Mouse (Mus musculus) embryo, embryonic 11.5 days (tissue): Measurements from ENCODE around the gene Rgl2.
"Not testable (repeated sequence)": the region's sequence is repeated elsewhere in the genome, so short reads cannot be mapped to it uniquely, and the experiment has no call there.

ENCODE experiments used
- DNase-seq: peaks from one replicate; pipeline ENCODE4 v3.0.0-alpha.2; 2012; ENCODE audit warnings: low read depth, low spot score

Rgl2 gene

DNA sequence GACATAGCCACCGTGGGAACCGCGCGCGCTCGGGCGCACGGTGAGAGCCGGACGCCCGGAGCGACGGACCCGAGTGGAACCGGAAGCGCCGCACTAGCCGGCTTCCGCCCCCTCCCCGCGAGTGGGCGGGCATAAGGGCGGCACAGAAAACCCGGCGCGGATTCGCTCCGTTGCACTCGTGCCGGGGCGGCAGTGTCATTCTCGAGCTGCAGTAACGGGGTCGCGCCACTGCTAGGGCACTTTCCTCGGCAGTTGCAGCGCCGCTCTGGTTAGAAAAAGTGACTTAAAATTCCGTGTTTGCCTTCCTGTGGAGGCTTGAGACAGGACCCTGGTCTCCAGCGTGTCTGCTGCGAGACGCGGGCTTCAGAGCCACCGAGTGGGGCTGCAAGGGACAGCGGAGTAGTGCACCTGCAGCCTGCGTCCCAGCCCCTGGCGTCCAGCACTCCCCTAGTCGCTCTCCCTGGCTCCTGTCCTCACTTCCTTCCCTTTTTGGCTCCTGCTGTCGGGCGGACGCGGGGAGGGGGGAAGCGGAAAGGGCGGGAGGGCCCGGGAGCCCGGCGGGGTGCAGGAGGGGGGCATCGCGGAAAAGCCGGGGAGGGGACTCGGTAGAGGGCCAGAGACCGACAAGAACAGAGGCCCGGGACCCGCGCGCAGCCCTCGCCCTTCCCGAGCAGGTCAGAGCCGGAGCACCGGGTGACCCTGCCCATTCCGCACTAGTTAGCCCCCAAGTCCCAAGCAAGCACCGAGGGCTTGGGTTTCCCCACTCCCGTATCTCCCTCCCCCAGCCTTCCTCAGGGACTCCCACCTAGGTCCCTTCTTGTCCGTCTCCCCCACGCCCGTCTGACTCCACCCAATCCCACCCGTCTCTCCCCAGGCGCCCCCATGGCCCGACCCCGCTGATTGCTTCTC is at the start of gene Rgl2:
Rgl2 (plus strand) TSS at position 173 of the 909 bp plus-strand sequence.
- peak; percentile 87 for DNase-seq

DNA sequence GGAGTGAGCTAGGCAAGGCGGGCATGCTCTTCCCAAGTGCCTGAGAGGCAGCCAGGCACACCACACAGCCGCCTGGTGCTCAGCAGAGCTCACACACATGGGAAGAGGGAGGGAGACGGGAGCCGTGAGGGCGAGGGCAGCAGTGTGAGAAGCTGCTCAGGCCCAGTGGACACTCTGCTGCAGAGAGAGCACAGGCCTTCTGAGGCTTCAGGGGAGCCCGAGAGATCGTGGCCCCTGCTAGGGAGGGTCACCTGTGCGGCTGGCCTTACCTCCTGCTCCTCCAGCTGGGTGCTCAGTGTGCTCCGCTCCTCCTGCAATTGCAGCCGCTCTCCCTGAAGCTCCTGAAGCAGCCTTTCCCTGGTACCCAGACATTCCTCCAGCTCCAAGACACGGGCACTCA is 45.0 kb upstream of the Rgl2 start:
- not testable (repeated sequence) for DNase-seq

GRCm38 (mm10) chr17:33887802-33888201 is 41.5 kb upstream of the Rgl2 start:
- not testable (repeated sequence) for DNase-seq

GRCm38 (mm10) chr17:33888230-33888629 is 41.1 kb upstream of the Rgl2 start:
- not testable (repeated sequence) for DNase-seq

DNA sequence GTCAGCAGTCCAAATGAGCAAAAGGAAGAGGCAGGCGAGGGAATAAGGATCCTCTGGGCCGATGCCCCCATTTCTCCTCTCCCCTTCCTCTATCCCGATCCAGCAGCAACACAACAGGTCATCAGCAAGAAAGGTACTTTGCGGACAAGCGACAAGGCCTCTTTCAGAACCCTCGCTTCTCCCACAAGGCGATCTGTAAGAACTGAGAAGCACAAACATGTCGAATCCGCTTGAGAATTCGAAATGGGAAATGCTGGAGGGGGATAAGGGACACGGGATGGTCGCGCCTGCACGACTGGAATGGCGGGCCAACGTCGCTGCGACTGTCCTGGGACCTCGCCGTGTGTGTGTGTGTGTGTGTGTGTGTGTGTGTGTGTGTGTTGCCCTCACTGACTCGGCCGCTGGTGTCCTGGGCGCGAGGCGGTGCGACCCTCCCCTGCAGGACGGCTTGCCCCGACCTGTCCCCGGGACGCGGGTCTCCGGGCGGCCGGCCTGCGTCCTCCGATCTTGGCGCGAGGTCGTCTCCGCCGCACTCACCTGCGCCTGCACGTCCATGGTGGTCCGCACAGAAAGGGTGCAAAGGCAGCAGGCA is 39.3 kb upstream of the Rgl2 start:
- not testable (repeated sequence) for DNase-seq

DNA sequence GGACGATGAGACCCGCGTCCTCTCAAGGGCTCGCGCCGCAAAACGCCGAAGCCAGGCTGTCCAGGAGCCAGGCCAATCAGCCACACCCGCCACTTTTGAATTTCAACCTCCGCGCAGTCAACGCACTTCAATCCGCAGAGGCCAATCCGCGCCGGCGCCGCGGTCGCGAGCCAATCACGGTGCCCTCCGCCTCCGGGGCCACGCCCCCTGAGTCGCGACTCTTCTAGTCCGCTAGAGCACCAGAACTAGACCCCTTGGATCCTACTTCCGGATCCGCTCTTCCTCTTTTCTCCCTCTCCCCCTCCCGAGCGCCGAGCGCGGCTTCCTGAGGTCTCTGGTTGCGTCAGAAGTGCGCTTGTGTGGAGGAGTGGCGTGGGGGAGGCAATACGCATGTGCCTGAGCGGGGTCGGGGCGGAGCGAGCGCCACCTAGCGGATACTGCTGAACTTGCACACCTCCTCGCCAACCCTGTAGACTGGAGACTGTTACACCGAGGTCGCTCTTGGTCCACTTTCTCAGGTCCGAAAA is 38.7 kb upstream of the Rgl2 start, which contains the start of gene Kifc1:
Kifc1 (minus strand) TSS at position 129 of the 527 bp plus-strand sequence.
- peak; percentile 100 for DNase-seq

GRCm38 (mm10) chr17:33891357-33891756 is 38.0 kb upstream of the Rgl2 start:
- no peak for DNase-seq

DNA sequence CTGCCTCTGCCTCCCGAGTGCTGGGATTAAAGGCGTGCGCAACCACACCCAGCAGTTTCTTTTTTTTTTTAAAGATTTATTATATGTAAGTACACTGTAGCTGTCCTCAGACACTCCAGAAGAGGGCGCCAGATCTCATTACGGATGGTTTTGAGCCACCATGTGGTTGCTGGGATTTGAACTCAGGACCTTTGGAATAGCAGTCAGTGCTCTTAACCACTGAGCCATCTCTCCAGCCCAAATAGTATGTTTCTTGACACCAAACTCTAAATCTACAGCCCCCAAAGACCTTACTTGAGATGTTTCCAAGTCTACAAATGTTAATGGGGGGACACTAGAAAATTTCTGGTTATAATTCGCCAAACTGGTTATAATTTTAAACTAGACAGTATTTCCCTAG is 37.5 kb upstream of the Rgl2 start:
- DNase-seq, result not testable (repeated sequence)

- DNase-seq, result no peak
Measured at GRCm38 (mm10) chr17:33892429-33892828, 36.9 kb upstream of the Rgl2 start.

DNA sequence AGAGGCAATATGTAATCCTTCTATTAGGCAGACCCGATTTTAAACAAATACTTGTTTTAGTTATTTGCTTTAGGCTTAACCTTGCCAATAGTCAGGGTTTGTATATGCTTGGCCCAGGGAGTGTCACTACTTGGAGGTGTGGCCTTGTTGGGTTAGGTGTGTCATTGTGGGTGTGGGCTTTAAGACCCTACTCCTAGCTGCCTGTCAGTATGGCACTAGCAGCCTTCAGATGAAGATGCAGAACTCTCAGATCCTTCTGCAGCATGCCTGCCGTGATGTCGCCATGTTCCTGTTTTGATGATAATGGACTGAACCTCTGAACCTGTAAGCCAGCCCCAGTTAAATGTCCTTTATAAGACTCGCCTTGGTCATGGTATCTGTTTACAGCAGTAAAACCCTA is 36.3 kb upstream of the Rgl2 start:
- DNase-seq, result not testable (repeated sequence)

DNA sequence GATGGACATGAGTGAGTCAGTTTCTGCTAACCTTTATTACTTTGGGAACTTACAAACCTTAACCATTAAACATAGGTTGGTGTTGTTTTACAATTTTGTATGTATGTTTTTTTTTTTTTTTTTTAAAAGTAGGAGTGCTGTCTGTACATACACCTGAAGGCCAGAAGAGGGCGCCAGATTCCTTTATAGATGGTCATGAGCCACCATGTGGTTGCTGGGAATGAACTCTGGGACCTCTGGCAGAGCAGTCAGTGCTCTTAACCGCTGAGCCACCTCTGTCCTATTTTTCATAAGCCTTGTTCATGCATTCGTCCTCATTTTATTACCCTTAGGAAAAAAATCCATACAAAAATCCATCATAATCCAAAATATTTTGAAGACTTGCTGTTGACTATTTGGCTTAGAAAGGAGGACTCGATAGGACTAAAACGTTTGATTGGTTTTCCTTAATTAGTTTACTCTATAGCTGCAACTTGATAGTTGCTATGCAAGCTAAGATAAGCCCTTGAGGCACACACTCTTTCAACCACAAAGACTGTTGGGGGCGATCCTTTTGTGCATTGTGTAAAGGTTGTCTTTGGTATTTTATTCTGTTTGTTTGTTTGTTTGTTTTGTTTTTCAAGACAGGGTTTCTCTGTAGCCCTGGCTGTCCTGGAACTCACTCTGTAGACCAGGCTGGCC is 32.1 kb upstream of the Rgl2 start:
- DNase-seq, result peak; percentile 54

DNA sequence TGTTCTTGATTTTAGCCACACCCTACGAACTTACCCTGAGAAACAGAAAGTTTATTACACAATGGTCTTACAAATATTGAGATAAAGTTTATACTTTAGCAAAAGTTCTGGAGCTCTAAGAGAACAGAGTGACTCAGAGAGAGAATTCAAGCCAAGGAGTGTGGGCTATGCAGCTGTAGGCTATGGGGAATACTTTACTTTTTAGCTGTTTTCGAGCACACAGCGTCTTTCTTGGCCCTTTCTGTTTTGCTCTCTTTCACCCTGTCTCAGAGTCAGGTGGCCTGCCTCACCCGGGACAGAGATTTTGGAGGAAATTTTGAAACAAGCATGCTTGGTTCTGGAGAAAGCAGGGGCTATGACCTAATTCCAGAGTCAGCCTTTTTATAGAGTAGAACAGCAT is 31.1 kb upstream of the Rgl2 start:
- DNase-seq, result not testable (repeated sequence)

- no peak for DNase-seq
Measured at GRCm38 (mm10) chr17:33899642-33900041, 29.7 kb upstream of the Rgl2 start.

GRCm38 (mm10) chr17:33900281-33900988 is 28.9 kb upstream of the Rgl2 start:
- no peak for DNase-seq

GRCm38 (mm10) chr17:33900989-33901314 is 28.4 kb upstream of the Rgl2 start:
- DNase-seq, result no peak

DNA sequence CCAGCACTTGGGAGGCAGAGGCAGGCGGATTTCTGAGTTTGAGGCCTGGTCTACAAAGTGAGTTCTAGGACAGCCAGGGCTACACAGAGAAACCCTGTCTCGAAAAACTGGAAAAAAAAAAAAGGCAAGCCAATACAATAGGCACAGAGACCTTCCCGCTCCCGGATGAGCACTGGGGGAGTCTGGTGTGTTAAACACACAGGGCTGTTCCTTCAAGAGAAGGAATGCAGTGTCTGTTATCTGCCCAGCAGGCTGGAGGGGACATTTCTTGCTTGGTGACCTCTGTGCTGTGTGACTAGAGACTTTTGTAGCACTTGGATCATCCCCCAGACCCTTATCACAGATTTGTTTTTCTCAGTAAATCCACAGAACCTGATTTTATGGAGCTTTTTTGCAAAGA is 27.7 kb upstream of the Rgl2 start:
- no peak for DNase-seq

DNA sequence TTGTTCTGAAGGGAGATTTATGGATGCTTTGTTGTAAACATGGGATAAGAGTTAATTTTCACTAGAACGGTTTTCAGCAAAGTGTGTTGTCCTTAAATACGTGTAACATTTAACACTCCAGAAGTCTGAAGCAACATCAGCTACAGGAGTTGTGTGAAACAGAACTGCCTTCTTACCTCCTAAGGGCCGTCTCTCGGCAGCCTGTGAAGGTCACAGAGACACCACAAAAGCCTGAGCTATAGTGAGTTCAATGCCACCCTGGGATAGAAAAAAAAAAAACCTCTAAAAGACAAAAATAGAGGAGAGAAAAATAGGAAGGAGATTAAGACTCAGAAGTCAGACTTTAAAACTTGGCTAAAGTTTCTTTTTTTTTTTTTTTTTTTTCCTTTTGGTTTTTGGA is 27.3 kb upstream of the Rgl2 start:
- no peak for DNase-seq

DNA sequence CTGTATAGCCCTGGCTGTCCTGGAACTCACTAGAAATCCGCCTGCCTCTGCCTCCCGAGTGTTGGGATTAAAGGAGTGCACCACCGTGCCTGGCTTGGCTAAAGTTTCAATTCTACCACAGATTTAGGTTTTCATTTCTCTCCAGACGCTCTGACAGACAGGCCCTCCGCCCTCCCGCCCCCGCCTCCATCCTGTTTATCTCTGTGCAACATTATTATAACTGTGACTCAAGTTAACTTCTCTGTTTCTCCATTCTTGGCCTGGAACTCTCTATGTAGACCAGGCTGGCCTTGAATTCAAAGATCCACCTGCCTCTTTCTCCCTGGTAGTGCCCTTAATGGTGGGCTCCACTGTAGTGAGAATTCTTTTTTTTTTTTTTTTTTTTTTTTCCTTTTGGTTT is 26.9 kb upstream of the Rgl2 start:
- no peak for DNase-seq

DNA sequence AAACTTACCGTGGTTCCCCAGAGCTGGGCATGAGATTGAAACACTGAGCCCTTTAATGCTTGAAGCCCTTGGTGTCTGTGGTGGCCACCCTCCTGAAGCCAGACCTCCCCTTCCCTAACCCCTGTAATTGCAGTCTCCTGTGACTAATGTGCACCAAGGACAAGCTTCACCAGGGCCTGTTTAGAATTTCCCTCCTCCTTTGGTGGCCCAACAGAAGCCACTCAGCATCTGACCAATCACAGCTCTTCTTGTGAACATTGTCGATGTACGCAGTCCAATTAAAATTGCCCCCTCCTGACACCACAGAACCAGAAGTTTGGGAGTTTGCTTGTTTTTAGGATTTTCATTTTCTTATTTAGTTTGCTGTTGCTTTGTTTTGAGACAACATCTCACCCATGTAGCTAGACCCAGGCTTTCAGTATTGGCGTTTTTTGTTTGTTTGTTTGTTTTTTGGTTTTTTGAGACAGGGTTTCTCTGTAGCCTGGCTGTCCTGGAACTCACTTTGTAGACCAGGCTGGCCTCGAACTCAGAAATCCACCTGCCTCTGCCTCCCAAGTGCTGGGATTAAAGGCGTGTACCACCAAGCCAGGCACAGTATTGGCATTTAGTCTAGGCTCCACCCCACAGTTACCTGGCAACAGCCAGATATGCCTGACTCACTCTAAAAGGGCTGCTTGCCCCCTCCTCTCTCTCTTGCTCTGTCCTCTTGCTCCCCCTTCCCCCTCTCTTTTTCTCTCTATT is 25.3 kb upstream of the Rgl2 start:
- DNase-seq, result not testable (repeated sequence)

DNA sequence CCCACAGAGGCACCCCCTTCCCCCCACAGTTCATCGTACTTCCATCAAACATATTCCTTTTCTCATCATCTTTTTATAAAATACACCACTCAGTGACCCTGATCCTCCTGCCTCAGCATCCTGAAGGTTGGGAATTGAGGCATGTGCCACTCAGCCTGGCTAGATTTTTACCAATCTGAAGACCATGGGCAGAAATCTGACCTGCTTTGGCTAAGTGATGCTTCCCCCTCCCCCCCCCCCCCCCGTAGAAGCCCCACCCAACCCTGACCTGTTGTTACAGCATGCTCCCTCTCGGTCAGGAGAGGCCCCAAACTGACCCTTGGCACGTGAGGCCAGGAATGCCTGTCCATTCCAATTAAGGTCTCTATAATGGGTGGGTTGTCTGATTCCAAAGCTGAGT is 24.5 kb upstream of the Rgl2 start, which contains the start of gene Platr17:
Platr17 (plus strand) TSS at position 301 of the 400 bp plus-strand sequence.
- DNase-seq, result not testable (repeated sequence)
